Mouse (Mus musculus) layer of hippocampus, adult 18-20 months (tissue): ENCODE measurements at regions not wholly inside any gene's neighbourhood (a gene's known extent, or its start where the extent isn't known, plus 50 kb on each side); places are given as distances from the start of the nearest gene placed in this dataset.

Experiments
- DNase-seq, 2 experiments: peaks; one replicate each; pipeline ENCODE4 v3.0.0; 2022; ENCODE audit warnings: low spot score in 2 of 2

DNA sequence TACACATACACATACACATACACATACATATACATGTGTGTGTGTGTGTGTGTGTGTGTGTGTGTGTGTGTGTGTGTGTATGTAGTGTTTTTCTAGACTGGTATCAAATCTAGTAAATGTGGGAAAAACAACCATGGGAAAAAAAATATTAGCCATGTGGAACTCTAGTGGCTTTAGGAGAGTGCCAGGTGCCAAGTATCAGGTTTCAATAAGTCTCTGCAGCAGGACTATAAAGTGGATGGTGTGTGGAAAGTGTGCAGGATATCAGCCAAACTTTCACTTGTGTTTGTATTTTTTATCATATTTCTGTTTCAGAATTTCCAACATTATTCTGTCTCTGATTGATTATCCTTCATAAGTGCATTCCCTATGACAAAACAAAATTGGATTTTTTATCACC lies 653.3 kb upstream of the Fam98a start:
- no peak for DNase-seq

DNA sequence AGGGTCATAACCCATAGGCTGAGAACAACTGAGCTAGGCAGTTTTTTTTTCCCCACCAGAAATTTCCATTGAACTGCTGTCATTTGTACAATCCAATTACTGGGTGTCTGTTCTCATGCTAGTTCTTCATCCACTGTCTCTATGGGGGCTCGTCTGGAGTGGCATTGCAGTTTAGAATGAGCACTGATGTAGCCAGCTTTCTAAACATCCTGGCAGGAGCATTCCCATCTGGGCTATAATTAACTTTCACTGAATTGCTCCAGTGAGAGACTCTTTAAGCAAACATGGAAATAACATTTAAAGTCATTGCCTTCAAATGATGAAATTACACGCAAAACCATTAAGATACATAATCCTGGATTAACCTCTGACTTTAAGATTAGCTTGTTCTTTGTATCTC lies 633.1 kb upstream of the Fam98a start:
- DNase-seq = no peak

DNA sequence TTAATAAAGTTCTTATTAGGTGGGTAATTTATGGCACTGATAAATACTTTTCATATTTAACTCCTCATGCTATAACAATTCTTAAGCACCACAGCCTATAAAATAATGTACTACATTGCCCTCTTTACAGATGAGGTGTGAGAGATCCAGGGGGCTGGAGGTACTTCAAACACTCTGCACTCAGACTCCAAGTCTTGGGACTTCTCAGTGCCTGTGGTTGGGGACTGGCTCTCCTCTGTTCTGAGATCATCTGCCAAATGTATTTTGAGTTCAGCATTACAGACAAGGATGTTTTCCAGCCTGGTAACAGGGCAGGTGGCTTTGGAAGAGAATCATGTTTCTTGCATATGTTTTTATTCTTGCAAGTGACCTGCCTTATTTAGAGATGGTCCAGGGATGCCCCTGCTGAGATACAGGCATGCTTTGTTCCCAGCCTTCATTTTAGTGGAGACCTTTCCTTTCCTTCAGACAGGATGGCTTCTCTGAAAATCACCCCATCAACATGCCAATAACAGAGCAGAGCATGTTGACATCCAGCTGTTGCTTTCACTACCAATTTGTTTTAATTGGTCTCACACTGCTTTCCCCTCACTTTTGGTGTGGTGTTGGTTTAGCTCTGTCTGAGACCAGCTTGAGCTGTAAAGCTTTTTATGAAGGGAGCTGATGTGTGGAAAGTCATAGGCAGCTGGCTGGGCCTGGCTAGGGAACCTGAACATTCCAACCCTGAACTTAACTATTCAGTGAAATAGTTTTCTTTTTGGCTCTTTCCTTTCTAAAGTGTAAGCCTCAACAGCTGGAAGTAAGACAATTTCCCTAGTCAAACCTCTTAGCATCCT lies 585.1 kb upstream of the Fam98a start:
- no peak for DNase-seq

DNA sequence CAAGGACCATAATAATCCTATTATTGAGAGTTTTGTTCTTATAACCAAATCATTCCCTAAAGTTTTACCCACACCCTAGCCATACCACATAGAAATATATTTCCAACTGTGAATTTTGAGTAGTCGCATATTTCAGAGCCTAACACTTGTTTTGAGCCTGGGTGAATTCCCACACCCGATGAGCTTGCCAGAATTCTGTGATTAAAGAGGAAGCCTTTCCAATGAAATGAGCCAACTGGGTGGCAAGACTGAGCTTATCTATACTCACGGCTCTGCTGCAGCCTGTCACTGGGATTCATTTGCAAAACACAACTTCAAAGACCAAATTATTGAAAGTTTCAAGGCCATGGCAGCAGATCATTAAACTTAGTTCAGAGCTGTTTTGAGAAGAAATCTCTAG lies 582.3 kb upstream of the Fam98a start:
- DNase-seq = no peak

DNA sequence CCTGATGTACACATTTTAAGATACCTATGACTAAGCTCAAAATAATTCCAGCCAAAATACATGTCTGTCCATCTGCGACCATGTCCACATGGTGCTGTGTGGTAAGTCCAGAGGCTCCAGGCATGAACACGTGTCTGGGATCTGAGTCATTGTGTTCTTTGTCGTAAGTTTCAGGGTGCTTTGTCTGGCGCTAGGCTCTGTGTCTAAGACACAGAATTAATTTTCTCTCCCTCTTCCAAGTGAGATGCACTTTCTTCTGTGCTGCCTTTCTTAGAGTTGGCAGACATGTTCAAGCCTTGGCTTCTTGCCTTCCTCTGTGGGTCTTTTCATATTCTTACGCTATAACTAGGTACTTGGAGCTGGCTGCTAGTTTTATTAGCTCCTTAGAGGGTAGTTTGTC lies 573.5 kb upstream of the Fam98a start:
- peak in 1 of 2 experiments; percentile 2 for DNase-seq

DNA sequence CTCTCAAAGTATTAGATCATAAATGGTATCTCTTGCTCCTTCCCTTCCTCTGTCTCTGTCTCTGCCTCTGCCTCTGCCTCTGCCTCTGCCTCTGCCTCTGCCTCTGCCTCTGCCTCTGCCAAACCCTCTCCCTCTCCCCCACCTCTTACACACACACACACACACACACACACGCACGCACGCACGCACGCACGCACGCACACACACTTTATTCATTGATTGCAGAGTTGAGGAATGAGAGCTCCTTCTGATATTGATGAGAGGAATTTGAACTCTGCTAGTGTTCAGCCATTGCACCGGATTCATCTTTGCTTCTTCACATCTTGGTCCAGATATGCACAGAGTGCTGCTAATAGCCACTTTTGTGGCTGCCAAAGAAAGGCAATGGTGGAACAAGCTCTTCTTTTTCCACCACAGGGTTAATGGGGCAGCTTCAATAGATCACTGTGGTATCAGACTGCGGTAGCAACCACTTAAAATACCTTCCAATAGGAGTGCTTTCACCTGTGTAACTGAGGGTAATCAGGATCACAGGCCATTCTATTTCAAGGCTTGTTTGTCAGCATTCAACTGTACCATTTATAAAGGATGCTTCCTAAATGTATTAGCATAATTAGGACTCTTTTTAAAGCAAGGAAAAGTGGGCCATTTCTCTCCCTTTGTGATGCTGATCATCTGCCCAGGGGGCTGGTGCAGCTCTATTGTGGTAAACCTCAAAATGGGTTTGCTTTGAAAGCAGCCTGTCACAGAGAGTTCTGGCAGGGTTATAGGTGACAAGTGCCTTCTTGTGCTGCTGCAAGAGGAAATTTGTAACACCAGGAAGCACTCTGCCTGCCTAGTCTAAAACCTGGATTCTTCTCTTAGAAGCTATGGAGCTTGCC lies 559.8 kb upstream of the Fam98a start:
- peak in 1 of 2 experiments; percentile 4 for DNase-seq

DNA sequence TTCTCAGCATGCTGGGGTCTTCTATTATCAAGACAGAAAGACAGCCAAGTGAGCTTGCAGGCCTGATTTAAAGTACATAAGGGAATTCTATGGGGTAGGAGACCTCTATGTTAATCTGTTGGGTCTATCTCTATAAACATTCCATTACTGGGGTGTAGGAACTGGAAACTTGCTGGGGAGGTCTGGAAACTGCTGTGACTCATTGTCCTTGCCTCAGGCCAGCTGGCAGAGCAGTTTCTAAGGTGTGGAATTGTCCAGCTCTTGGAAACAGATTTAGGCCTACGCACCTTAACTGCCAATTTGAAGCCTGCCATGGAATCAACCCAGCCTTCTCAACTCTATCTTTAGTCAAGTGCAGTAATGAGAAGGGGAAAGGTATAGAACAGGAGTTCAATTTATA lies 559.1 kb upstream of the Fam98a start:
- no peak for DNase-seq

DNA sequence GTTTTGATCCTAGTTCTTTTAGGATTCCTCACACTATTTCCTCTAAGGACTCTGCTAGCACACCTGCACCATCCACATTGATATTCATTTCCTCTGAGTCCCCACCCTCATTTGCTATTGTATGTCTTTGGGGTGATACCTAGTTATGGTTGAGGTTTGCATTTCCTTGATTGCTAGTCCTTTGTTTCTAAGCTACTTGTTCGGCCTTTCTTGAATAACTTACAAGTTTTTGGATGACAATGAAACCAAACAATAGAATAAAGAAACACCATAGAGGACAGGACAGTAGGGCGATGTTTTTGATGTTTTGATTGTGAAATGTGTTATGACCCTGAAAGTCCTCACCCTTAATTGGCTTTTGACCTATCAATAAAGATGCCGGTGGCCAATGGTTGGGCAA lies 531.8 kb upstream of the Fam98a start:
- no peak for DNase-seq

DNA sequence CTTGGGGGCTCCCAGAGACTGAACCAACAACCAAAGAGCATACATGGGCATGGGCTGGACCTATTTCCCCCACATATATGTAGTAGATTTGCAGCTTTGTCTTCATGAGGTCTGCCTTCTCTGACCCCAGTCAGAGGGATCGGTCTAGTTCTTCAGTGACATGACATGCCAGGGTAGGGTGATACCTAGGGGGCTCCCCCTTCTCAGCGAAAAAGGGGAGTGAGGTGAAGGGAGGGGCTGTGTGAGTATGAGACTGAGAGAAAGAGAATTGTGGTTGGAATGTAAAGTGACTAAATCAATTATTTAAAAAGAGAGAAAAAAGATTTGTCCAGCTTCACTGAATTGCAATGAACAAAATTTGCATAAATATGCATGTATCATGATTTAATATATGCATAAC lies 530.0 kb upstream of the Fam98a start:
- DNase-seq = no peak

DNA sequence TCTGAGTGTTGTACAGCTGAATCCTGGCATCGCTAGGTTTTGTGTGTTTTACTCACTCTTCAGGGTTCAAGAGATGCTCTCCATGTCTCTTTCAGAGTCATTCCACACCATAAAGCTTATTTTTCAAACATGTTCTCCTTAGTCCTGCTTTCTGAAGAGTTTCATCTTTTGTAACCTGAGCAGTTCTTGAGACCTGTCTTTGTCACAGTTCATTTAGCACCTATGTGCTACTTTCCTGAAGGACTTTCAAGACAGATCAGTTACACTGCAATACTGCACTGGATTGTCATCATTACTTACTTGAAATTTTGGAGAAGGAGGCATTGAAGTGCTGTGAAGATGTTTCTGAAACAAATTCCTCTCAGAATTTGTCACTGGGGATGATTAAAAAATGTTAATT lies 494.7 kb upstream of the Fam98a start:
- DNase-seq = no peak

DNA sequence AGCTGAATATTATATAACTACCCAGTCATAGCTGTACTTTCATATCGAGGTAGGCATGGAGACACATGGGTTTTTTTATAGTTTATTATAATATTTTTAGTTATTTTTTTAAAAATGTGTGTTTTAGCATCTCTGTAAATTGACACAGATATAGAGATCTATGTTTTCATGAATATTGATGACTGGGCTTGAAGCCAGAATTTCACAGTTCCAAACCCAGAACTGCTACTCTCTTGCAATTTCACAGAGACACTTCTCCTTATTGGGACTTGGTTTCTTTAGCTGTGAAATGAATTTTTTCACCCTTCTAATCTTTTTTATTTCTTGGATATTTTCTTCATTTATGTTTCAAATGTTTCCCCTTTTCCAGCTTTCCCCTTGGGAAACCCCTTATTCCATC lies 481.0 kb upstream of the Fam98a start:
- DNase-seq = no peak

DNA sequence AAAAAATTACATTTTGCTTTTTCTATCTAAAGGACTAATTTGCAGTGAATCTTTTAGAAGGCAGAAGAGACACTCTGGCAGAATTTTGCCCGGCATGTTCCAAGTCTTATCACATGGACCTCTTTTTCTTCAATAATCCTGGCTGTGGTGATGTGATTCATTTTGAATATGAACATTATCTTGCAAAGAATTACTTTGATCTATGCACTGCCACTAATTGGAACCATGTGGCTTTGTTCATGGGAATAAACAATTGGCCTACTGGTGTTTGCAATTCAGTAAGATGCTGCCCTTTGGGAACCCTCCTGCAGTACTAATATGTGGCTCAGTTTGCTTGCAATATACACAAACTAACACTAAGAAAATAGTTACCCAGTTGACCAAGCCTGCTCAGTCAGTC lies 456.3 kb upstream of the Fam98a start:
- DNase-seq = no peak

DNA sequence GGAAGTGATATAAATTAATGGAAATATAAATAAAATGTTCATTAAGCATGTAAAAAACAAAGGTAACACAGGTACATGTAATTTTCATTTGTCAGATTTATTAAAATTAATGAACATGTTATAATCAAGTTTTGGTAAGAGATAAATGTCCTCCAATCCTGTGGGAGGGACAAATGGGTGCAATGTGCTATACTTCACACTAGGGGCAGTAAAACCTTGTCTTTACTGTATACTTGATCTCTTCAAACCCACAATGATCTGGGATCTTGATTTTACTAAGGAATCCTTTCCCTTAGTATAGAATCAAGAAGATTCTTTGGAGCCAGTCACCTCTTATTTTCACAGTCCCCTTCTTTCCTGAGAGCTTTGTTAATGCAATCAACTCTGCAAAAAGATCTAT lies 451.1 kb upstream of the Fam98a start:
- DNase-seq = no peak

DNA sequence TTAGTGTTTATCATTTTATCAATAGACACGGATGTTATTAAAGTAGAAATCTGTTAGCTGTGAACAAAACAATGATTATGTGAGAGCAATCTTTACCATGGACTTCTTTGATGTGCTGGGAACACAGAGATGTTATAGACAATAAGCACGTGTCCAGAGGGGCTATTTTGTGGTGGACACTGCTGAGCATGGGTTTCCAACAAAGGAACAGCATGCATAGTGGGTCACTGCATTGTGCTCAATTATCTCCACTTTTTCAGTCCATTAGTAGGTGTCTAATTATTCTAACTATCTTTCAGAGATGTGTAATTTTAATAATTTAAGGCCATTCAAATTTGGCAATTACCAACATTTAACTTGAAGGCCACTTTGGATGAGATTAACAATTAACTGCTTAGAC lies 409.6 kb upstream of the Fam98a start:
- DNase-seq = no peak

DNA sequence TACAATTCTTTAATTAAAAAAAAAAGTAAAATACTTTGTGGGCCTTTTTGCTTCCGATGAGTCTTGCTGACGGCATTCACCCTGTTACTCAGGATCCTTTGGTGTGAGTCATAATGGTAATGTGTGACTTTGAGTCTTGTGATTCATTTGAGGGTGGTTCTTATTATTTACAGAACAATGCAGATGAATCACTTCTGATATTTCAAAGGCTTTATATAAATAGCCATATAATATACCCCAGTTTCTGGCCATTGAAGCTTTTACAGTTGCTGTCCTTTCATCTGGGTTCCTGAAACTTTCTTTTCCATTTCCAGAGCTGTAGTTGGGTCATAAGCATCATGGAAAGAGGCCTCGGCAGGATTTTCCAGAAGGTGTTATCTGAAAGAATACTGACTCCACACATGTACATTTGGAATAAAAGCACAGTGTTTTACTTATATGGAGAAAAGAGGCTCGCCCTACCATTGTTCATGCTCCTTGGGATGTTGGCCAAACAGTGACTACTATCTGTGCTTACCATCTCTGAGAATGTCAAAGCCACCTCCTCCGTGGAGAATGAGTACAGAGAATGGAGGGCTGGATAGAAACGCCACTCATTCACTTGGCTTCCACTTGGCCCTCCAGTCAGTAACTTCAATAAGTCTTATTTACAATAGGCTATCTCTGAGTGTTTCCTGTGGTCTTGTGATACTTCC lies 385.1 kb upstream of the Fam98a start:
- DNase-seq = peak in 1 of 2 experiments; percentile 6

DNA sequence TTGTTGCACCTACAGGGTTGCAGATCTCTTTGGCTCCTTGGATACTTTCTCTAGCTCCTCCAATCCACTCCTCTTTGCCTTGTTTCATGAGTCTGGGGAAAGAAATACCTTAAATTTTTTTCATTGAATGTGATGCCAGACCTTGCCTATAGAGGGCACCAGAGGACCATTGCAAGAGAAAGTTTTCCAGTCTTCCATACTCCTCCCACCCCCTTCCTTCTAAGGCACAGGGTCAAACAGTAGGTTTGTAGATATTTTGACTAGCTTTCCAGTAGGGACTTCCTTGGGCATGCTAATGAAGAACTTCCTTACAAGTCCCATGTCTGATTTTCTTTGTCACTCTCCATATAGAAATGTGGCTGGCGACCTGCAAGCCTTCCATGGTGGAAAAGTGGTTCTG lies 379.3 kb upstream of the Fam98a start:
- DNase-seq = peak in 1 of 2 experiments; percentile 59

DNA sequence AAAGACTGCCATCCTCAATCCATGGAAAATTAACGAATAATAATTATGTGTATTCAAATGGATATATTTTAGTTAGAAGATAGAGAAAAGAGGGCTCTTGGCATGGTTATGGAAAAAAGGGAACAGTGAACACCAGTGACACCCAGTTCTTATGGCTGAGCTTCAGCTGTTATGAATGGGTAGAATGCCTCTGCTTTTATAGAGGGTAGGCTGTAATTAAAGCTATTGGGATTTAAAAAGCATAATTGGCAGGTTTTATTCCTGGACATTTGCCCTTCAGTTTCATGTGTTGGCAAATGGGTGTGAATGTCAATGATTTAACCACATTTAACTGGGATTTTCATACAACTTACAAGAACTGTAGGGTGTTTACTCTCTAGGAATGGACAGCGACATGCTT lies 368.5 kb upstream of the Fam98a start:
- DNase-seq = no peak

DNA sequence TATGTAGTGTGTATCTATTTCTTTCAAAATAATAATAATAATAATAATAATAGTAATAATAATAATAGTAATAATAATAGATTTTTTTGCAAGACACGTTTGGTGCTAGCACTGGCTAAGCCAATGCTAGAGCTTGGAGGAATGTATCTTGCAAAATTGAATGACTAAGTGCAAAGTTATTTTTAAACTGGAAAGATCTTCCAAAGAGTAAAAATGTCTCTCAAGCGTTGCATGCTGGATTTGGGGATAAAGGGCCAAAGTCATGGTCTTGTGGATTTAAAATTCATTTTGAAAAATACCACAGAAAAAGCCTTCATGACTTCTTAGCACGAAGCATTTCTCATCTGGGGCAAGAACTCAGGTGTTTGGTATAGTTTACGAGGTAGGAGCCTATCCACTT lies 365.3 kb upstream of the Fam98a start:
- DNase-seq = no peak

DNA sequence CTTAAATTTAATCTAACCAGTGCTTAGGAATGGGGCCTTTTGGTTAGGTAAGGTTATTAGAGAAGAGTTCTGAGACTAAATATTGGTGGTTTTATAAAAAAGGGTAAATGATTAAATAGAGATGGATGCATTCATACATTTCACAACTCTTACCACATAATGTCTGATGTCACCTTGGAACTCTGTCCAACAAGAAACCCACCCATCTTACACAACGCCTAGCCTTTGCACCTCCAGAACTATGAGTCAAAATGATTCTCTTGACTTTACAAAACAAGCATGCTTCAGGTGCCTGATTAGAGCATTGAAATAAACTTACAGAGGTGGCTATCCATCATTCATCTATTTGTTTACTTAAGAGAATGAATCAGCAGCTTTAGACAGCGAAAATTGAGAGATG lies 364.8 kb upstream of the Fam98a start:
- DNase-seq = no peak

DNA sequence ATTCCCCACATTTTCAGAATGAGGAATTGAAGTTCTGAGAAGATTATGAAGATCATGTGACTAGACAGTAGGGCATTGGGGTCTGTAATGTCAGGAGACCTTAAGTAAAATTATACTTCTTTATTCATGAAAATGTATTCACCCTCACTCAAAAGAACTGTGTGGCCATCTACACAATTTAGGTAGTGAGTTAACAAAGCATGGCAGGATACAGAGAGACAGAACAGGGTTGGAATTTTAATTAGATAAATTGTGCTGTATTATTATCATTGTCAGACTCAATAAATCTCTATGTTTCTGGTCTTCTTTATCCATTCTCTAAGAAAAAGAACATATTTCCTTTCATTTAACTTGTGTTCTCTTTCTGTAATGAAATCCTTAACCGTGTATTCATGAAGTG lies 363.5 kb upstream of the Fam98a start:
- no peak for DNase-seq

DNA sequence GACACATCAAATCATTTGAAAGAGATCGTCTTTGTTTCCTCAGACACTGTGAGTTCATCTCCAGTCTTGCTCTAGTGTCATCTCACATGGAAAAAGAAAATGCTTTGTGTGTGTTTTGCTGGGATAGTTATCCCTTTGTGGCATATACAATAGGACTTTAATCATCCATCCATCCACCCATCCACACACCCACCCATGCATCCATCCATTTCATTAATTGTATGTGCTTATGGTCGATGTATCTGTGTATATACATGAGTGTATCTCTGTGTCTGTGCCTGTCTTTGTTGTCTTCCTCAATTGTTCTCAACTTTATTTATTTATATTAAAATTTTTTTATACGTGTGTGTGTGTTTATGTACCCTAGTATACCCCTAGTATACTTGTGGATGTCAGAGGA lies 355.3 kb upstream of the Fam98a start:
- no peak for DNase-seq

DNA sequence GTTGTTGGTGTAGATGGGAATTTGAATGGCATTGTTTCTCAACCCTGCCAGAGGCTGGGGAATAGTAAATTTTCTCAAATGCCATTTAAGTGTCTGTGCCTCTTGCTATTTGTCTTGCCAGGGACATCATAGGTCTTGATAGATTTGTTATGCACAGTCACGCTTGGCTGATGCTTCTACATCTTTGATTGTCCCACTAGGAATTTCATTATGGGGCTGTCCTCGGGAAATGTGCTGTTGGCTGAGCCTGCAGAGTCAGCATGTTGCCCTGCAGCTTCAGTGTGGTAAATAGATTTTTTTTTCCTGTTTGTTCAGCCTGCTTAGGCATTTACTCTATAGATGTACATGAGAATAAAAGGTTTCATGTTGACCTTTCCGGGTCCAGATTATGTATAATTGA lies 354.9 kb upstream of the Fam98a start:
- DNase-seq = no peak
